Mouse (Mus musculus): ENCODE measurements around the gene Lsr.
"Not testable (repeated sequence)": the region's sequence is repeated elsewhere in the genome, so short reads cannot be mapped to it uniquely, and the experiment has no call there.

- not testable (repeated sequence) for TF ChIP-seq POLR2A (IDR thresholded peaks at IDR 0.05; ENCODE audit: control insufficient read depth, extremely low read depth, insufficient read depth, low read length, poor library complexity); CTCF (IDR thresholded peaks at IDR 0.05; ENCODE audit: borderline replicate concordance, control insufficient read depth, extremely low read depth, insufficient read depth, low read length, poor library complexity)
These were observed 27.8 kb downstream of the Lsr start for GRCm38 (mm10) chr7:30945466-30945865.
